Mouse (Mus musculus): ENCODE measurements at regions not wholly inside any gene's neighbourhood (a gene's known extent, or its start where the extent isn't known, plus 50 kb on each side); places are given as distances from the start of the nearest gene placed in this dataset.

DNA sequence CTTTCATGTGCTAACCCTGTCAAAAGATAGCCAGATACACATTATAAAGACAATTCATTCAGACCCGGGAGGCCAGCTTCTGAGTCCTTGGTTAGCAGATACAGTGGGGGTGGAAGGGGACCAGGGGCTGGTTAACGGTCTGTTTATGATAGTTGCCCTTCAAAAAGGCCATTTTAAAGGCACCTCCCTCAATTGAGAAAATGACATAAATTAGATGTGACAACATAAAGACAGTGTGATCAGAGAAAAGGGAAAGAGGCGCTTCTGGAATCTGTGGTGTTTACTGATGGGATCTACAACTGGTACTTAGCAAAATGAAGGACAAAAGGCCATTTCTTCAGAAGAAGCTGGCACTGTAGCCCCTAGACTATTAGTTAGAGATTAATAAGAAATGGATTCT lies 1391.4 kb upstream of the Lrrc6 start:
- TF ChIP-seq CTCF (IDR thresholded peaks at IDR 0.05; ENCODE audit: insufficient read depth, low read depth, low read length) (no peak), POLR2A (IDR thresholded peaks at IDR 0.05; ENCODE audit: insufficient read depth, low read depth, low read length) (no peak)
